ENCODE assay signal across 8 mouse cellular contexts in genomic region chr12:86867271-86868223, GRCm38 (mm10). TPM values are rescaled to one million over a fixed set of nuclear protein-coding genes. Genes with fewer than 3 reads are reported as not detected.
DNase-seq lines count a peak whose midpoint lies in the region; ATAC-seq and TF ChIP-seq lines count a peak whose summit lies in the region.

No protein-coding gene starts in this region.

- TF ChIP-seq CTCF in kidney, adult 2 months (conservative IDR thresholded peaks at IDR 0.05; ENCODE audit: insufficient read depth, insufficient read length, low read depth, low read length): no peak

- DNase-seq in cerebellum, postnatal 4 days (ENCODE audit: low spot score in 2 of 2): no peak
- DNase-seq in cerebellum, adult 11-12 months: peak; percentile 89
- peak; percentile 45 to 63 for DNase-seq in gastrocnemius, postnatal 36 days
- DNase-seq in kidney, adult 2 months: peak; percentile 96
- peak; percentile 40 for DNase-seq in lung, postnatal 14 days
- no peak for DNase-seq in natural killer cell, adult 2 months (ENCODE audit: low spot score in 2 of 2)
- no peak for DNase-seq in B cell, adult 2 months

- WGBS in kidney, adult 2 months: 23% methylated on average over 14 of the region's 14 CpGs

- ATAC-seq in cerebellum, adult (ENCODE audit: insufficient number of reproducible peaks, low FRiP score, low TSS enrichment): peak; percentile 92

- H3K4me1 ChIP-seq in kidney, adult 2 months (ENCODE audit: control insufficient read depth, insufficient read depth, low read length): peaks cover 32% of the 10 kb centered on the region

- intact Hi-C loops in gastrocnemius, postnatal 36 days (cut with DNase I): no loop called here

- no peaks in the 10 kb centered on the region for H3K36me3 ChIP-seq in kidney, adult 2 months (ENCODE audit: control insufficient read depth, insufficient read depth, low read length)

- H3K27ac ChIP-seq in kidney, adult 2 months (ENCODE audit: insufficient read depth, low read depth, low read length): peak overlapping the region; percentile 97

- no peak overlapping the region for H3K4me3 ChIP-seq in kidney, adult 2 months (ENCODE audit: insufficient read depth, low read depth, low read length)

- H3K27me3 ChIP-seq in kidney, adult 2 months (replicated peaks; ENCODE audit: control insufficient read depth, insufficient read depth, low read length): no peaks in the 10 kb centered on the region

- TF ChIP-seq POLR2A in kidney, adult 2 months (IDR thresholded peaks at IDR 0.05; ENCODE audit: low read depth, low read length): no peak

RNA-seq across cellular contexts. Expression of gene Irf2bpl, which starts 17.1 kb away (rescaled TPM):
- total RNA-seq in gastrocnemius, postnatal 36 days (2021): 10 to 100 TPM; 18.6 to 23.7 TPM
- 22.0 and 27.8 TPM in 2 replicates for polyA plus RNA-seq in kidney, adult 2 months (2012; rRNA removed)

Comparison
In these comparisons a context has a peak if more than half of its experiments do, and no peak if none do; other contexts are left out.
1. DNase-seq: peak in cerebellum, adult 11-12 months (single experiment), gastrocnemius, postnatal 36 days (2 of 2), kidney, adult 2 months (single experiment) and lung, postnatal 14 days (single experiment); none in cerebellum, postnatal 4 days (0 of 2), natural killer cell, adult 2 months (0 of 2) and B cell, adult 2 months (0 of 2).